Mouse (Mus musculus): ENCODE measurements at regions not wholly inside any gene's neighbourhood (a gene's known extent, or its start where the extent isn't known, plus 50 kb on each side); places are given as distances from the start of the nearest gene placed in this dataset.

- H3K4me1 ChIP-seq (ENCODE audit: control insufficient read depth, insufficient read depth, low read length) = no peaks in the 10 kb centered on the region
- no peak for ATAC-seq (ENCODE audit: insufficient read depth, low FRiP score, low TSS enrichment)
Measured at GRCm38 (mm10) chr10:109431112-109431511, 420.3 kb upstream of the Syt1 start.

GRCm38 (mm10) chr10:109427878-109428277, 417.1 kb upstream of the Syt1 start:
- no peak overlapping the region for H3K9ac ChIP-seq (ENCODE audit: low read length)
- ATAC-seq (ENCODE audit: insufficient read depth, low FRiP score, low TSS enrichment) = no peak
- 85% methylated on average over 3 of the region's 3 CpGs for WGBS
- no peak for DNase-seq (ENCODE audit: low spot score)
- H3K4me1 ChIP-seq (ENCODE audit: control insufficient read depth, insufficient read depth, low read length) = no peaks in the 10 kb centered on the region
- H3K36me3 ChIP-seq (ENCODE audit: control insufficient read depth, insufficient read depth, low read length) = no peaks in the 10 kb centered on the region
- no peaks in the 10 kb centered on the region for H3K27me3 ChIP-seq (ENCODE audit: control insufficient read depth, insufficient read depth, low read length)
- no peaks in the 10 kb centered on the region for H3K9me3 ChIP-seq (ENCODE audit: control insufficient read depth, low read length)
- H3K4me2 ChIP-seq (ENCODE audit: low read depth) = no peak overlapping the region
- no peak overlapping the region for H3K4me3 ChIP-seq (ENCODE audit: low read depth, low read length)
- no peak overlapping the region for H3K27ac ChIP-seq (ENCODE audit: low read depth, low read length)

More at GRCm38 (mm10) chr10:109431112-109431511, 420.3 kb upstream of the Syt1 start:
- no peak overlapping the region for H3K9ac ChIP-seq (ENCODE audit: low read length)
- H3K27ac ChIP-seq (ENCODE audit: low read depth, low read length) = no peak overlapping the region
- DNase-seq (ENCODE audit: low spot score) = no peak
- H3K9me3 ChIP-seq (ENCODE audit: control insufficient read depth, low read length) = no peaks in the 10 kb centered on the region
- no peaks in the 10 kb centered on the region for H3K36me3 ChIP-seq (ENCODE audit: control insufficient read depth, insufficient read depth, low read length)
- no peak overlapping the region for H3K4me3 ChIP-seq (ENCODE audit: low read depth, low read length)
- H3K27me3 ChIP-seq (ENCODE audit: control insufficient read depth, insufficient read depth, low read length) = no peaks in the 10 kb centered on the region
- H3K4me2 ChIP-seq (ENCODE audit: low read depth) = no peak overlapping the region
- 93% methylated on average over 4 of the region's 4 CpGs for WGBS

GRCm38 (mm10) chr10:109407011-109407410, 396.2 kb upstream of the Syt1 start:
- H3K4me3 ChIP-seq (ENCODE audit: low read depth, low read length) = no peak overlapping the region
- no peak overlapping the region for H3K9ac ChIP-seq (ENCODE audit: low read length)
- ATAC-seq (ENCODE audit: insufficient read depth, low FRiP score, low TSS enrichment) (no peak), DNase-seq (ENCODE audit: low spot score) (no peak)
- H3K9me3 ChIP-seq (ENCODE audit: control insufficient read depth, low read length) = no peaks in the 10 kb centered on the region
- no peak overlapping the region for H3K4me2 ChIP-seq (ENCODE audit: low read depth)
- no peak overlapping the region for H3K27ac ChIP-seq (ENCODE audit: low read depth, low read length)
- H3K27me3 ChIP-seq (ENCODE audit: control insufficient read depth, insufficient read depth, low read length) = no peaks in the 10 kb centered on the region
- no peaks in the 10 kb centered on the region for H3K36me3 ChIP-seq (ENCODE audit: control insufficient read depth, insufficient read depth, low read length)
- H3K4me1 ChIP-seq (ENCODE audit: control insufficient read depth, insufficient read depth, low read length) = no peaks in the 10 kb centered on the region
- 81% methylated on average over 3 of the region's 3 CpGs for WGBS

- H3K4me3 ChIP-seq (ENCODE audit: low read depth, low read length) = no peak overlapping the region
- no peaks in the 10 kb centered on the region for H3K9me3 ChIP-seq (ENCODE audit: control insufficient read depth, low read length)
- DNase-seq (ENCODE audit: low spot score) (no peak), ATAC-seq (ENCODE audit: insufficient read depth, low FRiP score, low TSS enrichment) (no peak)
- no peaks in the 10 kb centered on the region for H3K4me1 ChIP-seq (ENCODE audit: control insufficient read depth, insufficient read depth, low read length)
- no peak overlapping the region for H3K27ac ChIP-seq (ENCODE audit: low read depth, low read length)
- 88% methylated on average over 6 of the region's 6 CpGs for WGBS
- H3K36me3 ChIP-seq (ENCODE audit: control insufficient read depth, insufficient read depth, low read length) = no peaks in the 10 kb centered on the region
- no peaks in the 10 kb centered on the region for H3K27me3 ChIP-seq (ENCODE audit: control insufficient read depth, insufficient read depth, low read length)
- H3K9ac ChIP-seq (ENCODE audit: low read length) = no peak overlapping the region
- H3K4me2 ChIP-seq (ENCODE audit: low read depth) = no peak overlapping the region
Measured at GRCm38 (mm10) chr10:109405116-109405685, 394.4 kb upstream of the Syt1 start.

- DNase-seq (ENCODE audit: low spot score) = no peak
- no peak overlapping the region for H3K27ac ChIP-seq (ENCODE audit: low read depth, low read length)
- H3K9ac ChIP-seq (ENCODE audit: low read length) = no peak overlapping the region
- H3K4me2 ChIP-seq (ENCODE audit: low read depth) = no peak overlapping the region
- no peak overlapping the region for H3K4me3 ChIP-seq (ENCODE audit: low read depth, low read length)
- ATAC-seq (ENCODE audit: insufficient read depth, low FRiP score, low TSS enrichment) = no peak
- H3K36me3 ChIP-seq (ENCODE audit: control insufficient read depth, insufficient read depth, low read length) = no peaks in the 10 kb centered on the region
- no peaks in the 10 kb centered on the region for H3K9me3 ChIP-seq (ENCODE audit: control insufficient read depth, low read length)
- 61% methylated on average over 4 of the region's 4 CpGs for WGBS
- no peaks in the 10 kb centered on the region for H3K4me1 ChIP-seq (ENCODE audit: control insufficient read depth, insufficient read depth, low read length)
- no peaks in the 10 kb centered on the region for H3K27me3 ChIP-seq (ENCODE audit: control insufficient read depth, insufficient read depth, low read length)
Measured at GRCm38 (mm10) chr10:109383758-109384157, 373.0 kb upstream of the Syt1 start.

GRCm38 (mm10) chr10:109378846-109379245, 368.1 kb upstream of the Syt1 start:
- no peaks in the 10 kb centered on the region for H3K4me1 ChIP-seq (ENCODE audit: control insufficient read depth, insufficient read depth, low read length)
- no peaks in the 10 kb centered on the region for H3K9me3 ChIP-seq (ENCODE audit: control insufficient read depth, low read length)
- H3K27ac ChIP-seq (ENCODE audit: low read depth, low read length) = no peak overlapping the region
- DNase-seq (ENCODE audit: low spot score) (no peak), ATAC-seq (ENCODE audit: insufficient read depth, low FRiP score, low TSS enrichment) (no peak)
- no peak overlapping the region for H3K4me3 ChIP-seq (ENCODE audit: low read depth, low read length)
- H3K4me2 ChIP-seq (ENCODE audit: low read depth) = no peak overlapping the region
- 90% methylated on average over 4 of the region's 4 CpGs for WGBS
- H3K9ac ChIP-seq (ENCODE audit: low read length) = no peak overlapping the region
- H3K36me3 ChIP-seq (ENCODE audit: control insufficient read depth, insufficient read depth, low read length) = no peaks in the 10 kb centered on the region
- no peaks in the 10 kb centered on the region for H3K27me3 ChIP-seq (ENCODE audit: control insufficient read depth, insufficient read depth, low read length)

- Histone ChIP-seq H3K4me1 (ENCODE audit: control insufficient read depth, insufficient read depth, low read length) (no peaks in the 10 kb centered on the region), H3K27me3 (ENCODE audit: control insufficient read depth, insufficient read depth, low read length) (no peaks in the 10 kb centered on the region), H3K9ac (ENCODE audit: low read length) (no peak overlapping the region), H3K4me3 (ENCODE audit: low read depth, low read length) (no peak overlapping the region), H3K36me3 (ENCODE audit: control insufficient read depth, insufficient read depth, low read length) (no peaks in the 10 kb centered on the region), H3K4me2 (ENCODE audit: low read depth) (no peak overlapping the region), H3K27ac (ENCODE audit: low read depth, low read length) (no peak overlapping the region), H3K9me3 (ENCODE audit: control insufficient read depth, low read length) (no peaks in the 10 kb centered on the region)
- DNase-seq (ENCODE audit: low spot score) (no peak), ATAC-seq (ENCODE audit: insufficient read depth, low FRiP score, low TSS enrichment) (no peak)
- 50% methylated on average over 1 of the region's 1 CpGs for WGBS
Measured at GRCm38 (mm10) chr10:109360161-109360560, 349.4 kb upstream of the Syt1 start.

GRCm38 (mm10) chr10:109358812-109359211, 348.0 kb upstream of the Syt1 start:
- H3K9ac ChIP-seq (ENCODE audit: low read length) = no peak overlapping the region
- ATAC-seq (ENCODE audit: insufficient read depth, low FRiP score, low TSS enrichment) = no peak
- no peaks in the 10 kb centered on the region for H3K27me3 ChIP-seq (ENCODE audit: control insufficient read depth, insufficient read depth, low read length)
- no peak for DNase-seq (ENCODE audit: low spot score)
- no peaks in the 10 kb centered on the region for H3K4me1 ChIP-seq (ENCODE audit: control insufficient read depth, insufficient read depth, low read length)
- WGBS = 87% methylated on average over 6 of the region's 6 CpGs
- no peaks in the 10 kb centered on the region for H3K36me3 ChIP-seq (ENCODE audit: control insufficient read depth, insufficient read depth, low read length)
- no peak overlapping the region for H3K4me2 ChIP-seq (ENCODE audit: low read depth)
- no peak overlapping the region for H3K27ac ChIP-seq (ENCODE audit: low read depth, low read length)
- H3K4me3 ChIP-seq (ENCODE audit: low read depth, low read length) = no peak overlapping the region
- no peaks in the 10 kb centered on the region for H3K9me3 ChIP-seq (ENCODE audit: control insufficient read depth, low read length)

- DNase-seq (ENCODE audit: low spot score) = no peak
- Histone ChIP-seq H3K9ac (ENCODE audit: low read length) (no peak overlapping the region), H3K4me2 (ENCODE audit: low read depth) (no peak overlapping the region), H3K4me1 (ENCODE audit: control insufficient read depth, insufficient read depth, low read length) (no peaks in the 10 kb centered on the region), H3K27me3 (ENCODE audit: control insufficient read depth, insufficient read depth, low read length) (no peaks in the 10 kb centered on the region), H3K27ac (ENCODE audit: low read depth, low read length) (no peak overlapping the region), H3K36me3 (ENCODE audit: control insufficient read depth, insufficient read depth, low read length) (no peaks in the 10 kb centered on the region), H3K4me3 (ENCODE audit: low read depth, low read length) (no peak overlapping the region), H3K9me3 (ENCODE audit: control insufficient read depth, low read length) (no peaks in the 10 kb centered on the region)
- ATAC-seq (ENCODE audit: insufficient read depth, low FRiP score, low TSS enrichment) = no peak
- WGBS = 90% methylated on average over 7 of the region's 7 CpGs
Measured at GRCm38 (mm10) chr10:109332846-109333386, 322.1 kb upstream of the Syt1 start.
